Mouse (Mus musculus) megakaryocyte, embryonic 14.5 days (primary cell): ENCODE measurements at regions not wholly inside any gene's neighbourhood (a gene's known extent, or its start where the extent isn't known, plus 50 kb on each side); places are given as distances from the start of the nearest gene placed in this dataset.

Source experiments
- FLI1 ChIP-seq: IDR thresholded peaks from 2 replicates; pipeline ENCODE4 v1.6.1; 2012; ENCODE audit warnings: low read length, inconsistent platforms, mixed read lengths
- GATA1 ChIP-seq: IDR thresholded peaks from 3 replicates; pipeline ENCODE4 v1.6.1; 2012; ENCODE audit warnings: mixed read lengths, low read length, inconsistent platforms, borderline replicate concordance

GRCm38 (mm10) chr4:54106976-54107375 is 281.1 kb downstream of the Tmem38b start:
- TF ChIP-seq GATA1 (no peak), FLI1 (no peak)
